Mouse (Mus musculus): ENCODE measurements around the gene Pctp. TPM values are rescaled to one million over a fixed set of nuclear protein-coding genes. Genes with fewer than 3 reads are reported as not detected.

Pctp gene
- polyA plus RNA-seq, 1 experiment: not detected

GRCm38 (mm10) chr11:89977746-89978352 is 24.8 kb downstream of the Pctp start:
- Histone ChIP-seq H3K4me3 (ENCODE audit: insufficient read depth, low read depth, low read length) (no peak overlapping the region), H3K27ac (ENCODE audit: insufficient read depth, low read depth, low read length) (no peak overlapping the region), H3K4me1 (ENCODE audit: control insufficient read depth, insufficient read depth, low read length) (peaks cover 7% of the 10 kb centered on the region; the same call in 1 of the 2 replicates)
- WGBS: 69% methylated on average over 7 of the region's 7 CpGs
- TF ChIP-seq CTCF (IDR thresholded peaks at IDR 0.05; ENCODE audit: insufficient read depth, low read depth, low read length) (no peak), POLR2A (IDR thresholded peaks at IDR 0.05; ENCODE audit: insufficient read depth, low read depth, low read length) (no peak)

GRCm38 (mm10) chr11:89976361-89976760 is 26.3 kb downstream of the Pctp start:
- H3K27ac ChIP-seq (ENCODE audit: insufficient read depth, low read depth, low read length): no peak overlapping the region
- TF ChIP-seq CTCF (IDR thresholded peaks at IDR 0.05; ENCODE audit: insufficient read depth, low read depth, low read length) (no peak), POLR2A (IDR thresholded peaks at IDR 0.05; ENCODE audit: insufficient read depth, low read depth, low read length) (no peak)
- 93% methylated on average over 5 of the region's 5 CpGs for WGBS
- H3K4me1 ChIP-seq (ENCODE audit: control insufficient read depth, insufficient read depth, low read length): peaks cover 7% of the 10 kb centered on the region; the same call in 1 of the 2 replicates
- no peak overlapping the region for H3K4me3 ChIP-seq (ENCODE audit: insufficient read depth, low read depth, low read length)

- 59% methylated on average over 3 of the region's 3 CpGs for WGBS
- no peaks in the 10 kb centered on the region for H3K4me1 ChIP-seq (ENCODE audit: control insufficient read depth, insufficient read depth, low read length)
- TF ChIP-seq POLR2A (IDR thresholded peaks at IDR 0.05; ENCODE audit: insufficient read depth, low read depth, low read length) (no peak), CTCF (IDR thresholded peaks at IDR 0.05; ENCODE audit: insufficient read depth, low read depth, low read length) (no peak)
Measured at GRCm38 (mm10) chr11:89971296-89971695, 31.4 kb downstream of the Pctp start.

GRCm38 (mm10) chr11:89970726-89971125 is 32.0 kb downstream of the Pctp start:
- 75% methylated on average over 4 of the region's 4 CpGs for WGBS
- H3K4me3 ChIP-seq (ENCODE audit: insufficient read depth, low read depth, low read length): no peak overlapping the region
- no peak overlapping the region for H3K27ac ChIP-seq (ENCODE audit: insufficient read depth, low read depth, low read length)
- TF ChIP-seq POLR2A (IDR thresholded peaks at IDR 0.05; ENCODE audit: insufficient read depth, low read depth, low read length) (no peak), CTCF (IDR thresholded peaks at IDR 0.05; ENCODE audit: insufficient read depth, low read depth, low read length) (no peak)
- H3K4me1 ChIP-seq (ENCODE audit: control insufficient read depth, insufficient read depth, low read length): no peaks in the 10 kb centered on the region

More at GRCm38 (mm10) chr11:89971296-89971695, 31.4 kb downstream of the Pctp start:
- Histone ChIP-seq H3K27ac (ENCODE audit: insufficient read depth, low read depth, low read length) (no peak overlapping the region), H3K4me3 (ENCODE audit: insufficient read depth, low read depth, low read length) (no peak overlapping the region)

GRCm38 (mm10) chr11:89969131-89969530 is 33.6 kb downstream of the Pctp start:
- Histone ChIP-seq H3K4me1 (ENCODE audit: control insufficient read depth, insufficient read depth, low read length) (no peaks in the 10 kb centered on the region), H3K4me3 (ENCODE audit: insufficient read depth, low read depth, low read length) (no peak overlapping the region), H3K27ac (ENCODE audit: insufficient read depth, low read depth, low read length) (no peak overlapping the region)
- TF ChIP-seq CTCF (IDR thresholded peaks at IDR 0.05; ENCODE audit: insufficient read depth, low read depth, low read length): no peak
- TF ChIP-seq POLR2A (IDR thresholded peaks at IDR 0.05; ENCODE audit: insufficient read depth, low read depth, low read length): no peak
- WGBS: 81% methylated on average over 4 of the region's 4 CpGs

GRCm38 (mm10) chr11:89950691-89951270 is 51.9 kb downstream of the Pctp start:
- TF ChIP-seq CTCF (IDR thresholded peaks at IDR 0.05; ENCODE audit: insufficient read depth, low read depth, low read length): no peak
- TF ChIP-seq POLR2A (IDR thresholded peaks at IDR 0.05; ENCODE audit: insufficient read depth, low read depth, low read length): no peak
- 63% methylated on average over 3 of the region's 3 CpGs for WGBS
- Histone ChIP-seq H3K27ac (ENCODE audit: insufficient read depth, low read depth, low read length) (no peak overlapping the region), H3K4me3 (ENCODE audit: insufficient read depth, low read depth, low read length) (no peak overlapping the region), H3K4me1 (ENCODE audit: control insufficient read depth, insufficient read depth, low read length) (peaks cover 5% of the 10 kb centered on the region)

- no peak overlapping the region for H3K4me3 ChIP-seq (ENCODE audit: insufficient read depth, low read depth, low read length)
- no peak for TF ChIP-seq POLR2A (IDR thresholded peaks at IDR 0.05; ENCODE audit: insufficient read depth, low read depth, low read length)
- TF ChIP-seq CTCF (IDR thresholded peaks at IDR 0.05; ENCODE audit: insufficient read depth, low read depth, low read length): no peak
- H3K27ac ChIP-seq (ENCODE audit: insufficient read depth, low read depth, low read length): no peak overlapping the region
- WGBS: 84% methylated on average over 4 of the region's 4 CpGs
- peaks cover 5% of the 10 kb centered on the region for H3K4me1 ChIP-seq (ENCODE audit: control insufficient read depth, insufficient read depth, low read length)
Measured at GRCm38 (mm10) chr11:89947806-89948205, 54.9 kb downstream of the Pctp start.

GRCm38 (mm10) chr11:89945159-89945558 is 57.5 kb downstream of the Pctp start:
- TF ChIP-seq POLR2A (IDR thresholded peaks at IDR 0.05; ENCODE audit: insufficient read depth, low read depth, low read length): no peak
- no peak for TF ChIP-seq CTCF (IDR thresholded peaks at IDR 0.05; ENCODE audit: insufficient read depth, low read depth, low read length)
- H3K27ac ChIP-seq (ENCODE audit: insufficient read depth, low read depth, low read length): no peak overlapping the region
- 55% methylated on average over 8 of the region's 8 CpGs for WGBS
- peaks cover 3% of the 10 kb centered on the region; the same call in 1 of the 2 replicates for H3K4me1 ChIP-seq (ENCODE audit: control insufficient read depth, insufficient read depth, low read length)
- H3K4me3 ChIP-seq (ENCODE audit: insufficient read depth, low read depth, low read length): no peak overlapping the region

GRCm38 (mm10) chr11:89937241-89937640 is 65.5 kb downstream of the Pctp start:
- WGBS: 55% methylated on average over 7 of the region's 7 CpGs
- Histone ChIP-seq H3K4me1 (ENCODE audit: control insufficient read depth, insufficient read depth, low read length) (peaks cover 4% of the 10 kb centered on the region), H3K4me3 (ENCODE audit: insufficient read depth, low read depth, low read length) (no peak overlapping the region), H3K27ac (ENCODE audit: insufficient read depth, low read depth, low read length) (no peak overlapping the region)
- TF ChIP-seq CTCF (IDR thresholded peaks at IDR 0.05; ENCODE audit: insufficient read depth, low read depth, low read length) (no peak), POLR2A (IDR thresholded peaks at IDR 0.05; ENCODE audit: insufficient read depth, low read depth, low read length) (no peak)

Other genes with a start within 250 kb of the Pctp start
- not detected in 2 replicates for gene Ankfn1, start 225.2 kb downstream of the Pctp start, polyA plus RNA-seq (2012; ENCODE audit: insufficient read depth, insufficient read length, low replicate concordance, missing spikeins)
- not detected in 2 replicates for gene Tmem100, start 27.5 kb upstream of the Pctp start, polyA plus RNA-seq (2012; ENCODE audit: insufficient read depth, insufficient read length, low replicate concordance, missing spikeins)
- not detected in 2 replicates for gene Gm45716, start 184.8 kb upstream of the Pctp start, polyA plus RNA-seq (2012; ENCODE audit: insufficient read depth, insufficient read length, low replicate concordance, missing spikeins)
- gene Mmd, start 246.6 kb upstream of the Pctp start, polyA plus RNA-seq (2012; ENCODE audit: insufficient read depth, insufficient read length, low replicate concordance, missing spikeins): not detected in 2 replicates

All from olfactory bulb, adult 2 months (tissue).